Mouse (Mus musculus): ENCODE measurements around the gene Gnat2. TPM values are rescaled to one million over a fixed set of nuclear protein-coding genes. Genes with fewer than 3 reads are reported as not detected.

Gene Gnat2
- polyA plus RNA-seq, 1 experiment from 2014 or later, result 0.43 TPM

DNA sequence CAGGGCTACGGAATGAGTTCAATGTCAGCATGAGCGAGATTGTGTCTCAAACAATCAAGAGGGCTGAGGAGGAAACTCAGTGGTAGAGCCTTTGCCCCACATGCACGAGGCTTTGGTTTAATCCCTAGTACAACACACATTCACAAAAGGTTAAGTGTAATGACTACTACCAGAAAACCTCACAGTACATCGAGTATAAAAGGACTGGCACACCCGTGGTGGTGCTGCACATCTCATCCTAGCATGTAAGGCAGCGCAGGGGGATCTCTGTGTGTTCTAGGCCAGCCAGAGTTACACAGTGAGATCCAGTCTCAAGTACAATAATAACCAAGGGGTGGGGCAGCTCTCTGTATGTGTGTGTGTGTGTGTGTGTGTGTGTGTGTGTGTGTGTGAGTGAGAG lies 24.9 kb downstream of the Gnat2 start:
- TF ChIP-seq CTCF (IDR thresholded peaks at IDR 0.05; ENCODE audit: low read depth), result no peak
- no peak overlapping the region for H3K9ac ChIP-seq (ENCODE audit: low read depth, low read length)
- H3K4me2 ChIP-seq (replicated peaks; ENCODE audit: low read depth), result no peak overlapping the region
- H3K4me1 ChIP-seq (replicated peaks; ENCODE audit: control insufficient read depth, insufficient read depth, low read length), result no peaks in the 10 kb centered on the region; the same call in 1 of the 2 replicates
- WGBS, result 91% methylated on average over 6 of the region's 6 CpGs
- ATAC-seq, result no peak
- no peaks in the 10 kb centered on the region for H3K27me3 ChIP-seq (replicated peaks; ENCODE audit: control insufficient read depth, insufficient read depth, low read length)
- H3K36me3 ChIP-seq (ENCODE audit: control insufficient read depth, insufficient read depth), result peaks cover 43% of the 10 kb centered on the region
- H3K9me3 ChIP-seq (ENCODE audit: control insufficient read depth), result no peaks in the 10 kb centered on the region
- no peak overlapping the region for H3K27ac ChIP-seq (ENCODE audit: low read depth, low read length)
- H3K4me3 ChIP-seq (ENCODE audit: low read depth, low read length), result no peak overlapping the region

DNA sequence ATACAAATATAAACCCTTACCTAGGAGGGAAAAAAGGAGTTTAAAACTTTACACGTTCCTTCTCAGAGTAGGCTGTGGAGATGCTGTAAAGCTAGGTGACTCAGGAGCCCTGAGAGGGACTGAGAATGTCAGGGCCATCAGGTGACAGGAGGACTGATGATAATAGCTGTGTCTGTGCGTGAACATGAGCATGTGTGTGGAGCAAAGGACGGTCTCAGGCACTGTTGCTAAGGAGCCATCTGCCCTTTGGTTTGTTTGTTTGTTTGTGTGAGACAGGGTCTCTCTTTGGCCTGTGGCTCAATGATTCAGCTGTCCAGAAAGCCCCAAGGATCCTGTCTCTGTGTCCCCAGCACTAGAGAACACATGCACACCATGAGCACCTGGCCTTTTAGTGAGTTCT lies 28.5 kb downstream of the Gnat2 start:
- H3K36me3 ChIP-seq (ENCODE audit: control insufficient read depth, insufficient read depth), result peaks cover 35% of the 10 kb centered on the region
- H3K27me3 ChIP-seq (replicated peaks; ENCODE audit: control insufficient read depth, insufficient read depth, low read length), result no peaks in the 10 kb centered on the region
- no peaks in the 10 kb centered on the region; the same call in 1 of the 2 replicates for H3K4me1 ChIP-seq (replicated peaks; ENCODE audit: control insufficient read depth, insufficient read depth, low read length)
- 78% methylated on average over 3 of the region's 3 CpGs for WGBS
- H3K27ac ChIP-seq (ENCODE audit: low read depth, low read length), result no peak overlapping the region
- ATAC-seq, result no peak
- no peak overlapping the region for H3K4me3 ChIP-seq (ENCODE audit: low read depth, low read length)
- H3K4me2 ChIP-seq (replicated peaks; ENCODE audit: low read depth), result no peak overlapping the region
- no peak overlapping the region for H3K9ac ChIP-seq (ENCODE audit: low read depth, low read length)
- no peak for TF ChIP-seq CTCF (IDR thresholded peaks at IDR 0.05; ENCODE audit: low read depth)
- H3K9me3 ChIP-seq (ENCODE audit: control insufficient read depth), result no peaks in the 10 kb centered on the region

DNA sequence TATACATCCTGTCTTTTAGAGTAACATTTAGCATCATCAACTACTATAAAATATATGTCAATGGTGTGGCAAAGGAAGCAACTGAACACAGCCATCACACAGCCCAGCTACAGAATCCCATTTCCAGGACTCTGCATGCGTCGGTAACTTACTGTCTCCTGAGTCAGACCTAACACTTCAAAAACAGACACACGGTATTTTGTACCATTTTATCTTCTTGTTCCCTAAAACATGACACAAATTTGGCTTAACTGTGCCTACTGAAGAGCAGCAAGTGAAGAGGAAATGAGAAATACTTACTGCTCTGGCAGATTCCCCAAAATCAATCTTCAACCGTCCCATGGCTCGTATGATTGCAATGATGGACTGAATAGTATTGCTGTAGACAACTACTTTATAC lies 30.7 kb downstream of the Gnat2 start:
- no peak for ATAC-seq
- Histone ChIP-seq H3K36me3 (ENCODE audit: control insufficient read depth, insufficient read depth) (peaks cover 23% of the 10 kb centered on the region), H3K4me1 (replicated peaks; ENCODE audit: control insufficient read depth, insufficient read depth, low read length) (no peaks in the 10 kb centered on the region; the same call in 1 of the 2 replicates), H3K4me3 (ENCODE audit: low read depth, low read length) (no peak overlapping the region), H3K9me3 (ENCODE audit: control insufficient read depth) (no peaks in the 10 kb centered on the region), H3K27ac (ENCODE audit: low read depth, low read length) (no peak overlapping the region), H3K27me3 (replicated peaks; ENCODE audit: control insufficient read depth, insufficient read depth, low read length) (no peaks in the 10 kb centered on the region), H3K4me2 (replicated peaks; ENCODE audit: low read depth) (no peak overlapping the region), H3K9ac (ENCODE audit: low read depth, low read length) (no peak overlapping the region)
- WGBS, result 78% methylated on average over 5 of the region's 5 CpGs
- no peak for TF ChIP-seq CTCF (IDR thresholded peaks at IDR 0.05; ENCODE audit: low read depth)

DNA sequence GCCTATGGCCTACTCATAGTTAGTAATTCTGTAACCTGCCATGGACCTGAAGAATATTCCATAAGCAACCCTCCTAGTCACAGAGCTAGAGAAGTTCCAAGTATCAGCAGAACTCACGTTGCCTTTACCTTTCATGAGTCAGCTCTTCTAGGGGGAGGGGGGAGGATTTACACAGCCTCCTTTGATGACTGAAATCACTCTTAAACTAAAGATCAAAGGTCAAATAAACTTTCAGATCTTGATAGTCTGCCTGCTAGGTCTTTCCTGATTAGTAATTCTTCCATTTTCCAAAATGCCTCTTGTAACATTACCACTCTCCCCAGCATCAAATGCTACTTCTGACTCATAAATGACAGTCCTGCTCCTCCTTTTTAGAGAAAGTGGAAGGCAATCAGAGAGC lies 31.5 kb downstream of the Gnat2 start:
- no peak for TF ChIP-seq CTCF (IDR thresholded peaks at IDR 0.05; ENCODE audit: low read depth)
- 21% methylated on average over 1 of the region's 1 CpGs for WGBS
- peak; percentile 76 for ATAC-seq

DNA sequence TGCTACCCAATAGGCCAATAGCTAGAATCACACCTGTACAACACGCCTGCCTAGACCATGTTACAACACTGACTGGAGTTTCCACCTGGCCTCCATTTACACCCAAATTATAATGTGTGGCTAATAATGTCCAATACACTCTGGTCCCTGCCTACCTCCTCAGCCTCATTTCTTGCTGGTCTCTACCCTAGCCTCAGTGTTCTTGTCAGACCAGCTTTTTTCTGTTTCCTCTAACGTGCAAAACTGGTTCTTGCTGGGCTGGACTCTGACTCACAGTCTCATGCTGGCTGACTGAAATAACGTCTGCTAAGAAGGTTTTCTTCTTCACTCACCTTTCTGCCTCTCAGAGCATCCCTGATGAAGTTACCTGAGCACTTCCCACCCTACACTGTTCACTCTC lies 33.7 kb downstream of the Gnat2 start:
- no peak overlapping the region for H3K27ac ChIP-seq (ENCODE audit: low read depth, low read length)

More for the DNA sequence above, 31.5 kb downstream of the Gnat2 start:
- Histone ChIP-seq H3K27me3 (replicated peaks; ENCODE audit: control insufficient read depth, insufficient read depth, low read length) (no peaks in the 10 kb centered on the region), H3K4me1 (replicated peaks; ENCODE audit: control insufficient read depth, insufficient read depth, low read length) (peaks cover 2% of the 10 kb centered on the region; the same call in 1 of the 2 replicates), H3K4me2 (replicated peaks; ENCODE audit: low read depth) (no peak overlapping the region), H3K9me3 (ENCODE audit: control insufficient read depth) (no peaks in the 10 kb centered on the region), H3K36me3 (ENCODE audit: control insufficient read depth, insufficient read depth) (peaks cover 22% of the 10 kb centered on the region; the same call in 1 of the 2 replicates), H3K27ac (ENCODE audit: low read depth, low read length) (no peak overlapping the region; the same call in 1 of the 2 replicates), H3K9ac (ENCODE audit: low read depth, low read length) (no peak overlapping the region), H3K4me3 (ENCODE audit: low read depth, low read length) (no peak overlapping the region)

DNA sequence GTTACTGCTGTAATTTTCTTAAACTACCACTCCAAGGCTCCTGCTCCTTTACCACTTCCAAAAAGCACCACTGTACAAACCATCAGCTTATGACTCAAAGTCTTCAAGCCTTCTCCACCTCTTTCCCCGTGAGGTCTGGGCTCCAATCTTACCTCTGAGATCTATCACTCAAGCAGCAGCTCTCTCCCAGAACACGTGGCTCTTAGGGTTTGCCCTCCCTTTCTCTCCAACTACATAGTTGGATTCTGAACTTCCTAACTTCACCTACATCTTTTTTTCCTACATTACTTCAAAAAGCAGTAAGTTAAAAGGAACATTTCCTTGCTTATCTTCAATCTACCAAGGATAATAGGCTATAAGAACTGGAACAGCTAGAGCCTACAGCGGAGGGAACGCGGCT lies 35.9 kb downstream of the Gnat2 start:
- Histone ChIP-seq H3K4me1 (replicated peaks; ENCODE audit: control insufficient read depth, insufficient read depth, low read length) (peaks cover 15% of the 10 kb centered on the region), H3K36me3 (ENCODE audit: control insufficient read depth, insufficient read depth) (no peaks in the 10 kb centered on the region), H3K9me3 (ENCODE audit: control insufficient read depth) (no peaks in the 10 kb centered on the region), H3K9ac (ENCODE audit: low read depth, low read length) (no peak overlapping the region), H3K4me3 (ENCODE audit: low read depth, low read length) (no peak overlapping the region), H3K27me3 (replicated peaks; ENCODE audit: control insufficient read depth, insufficient read depth, low read length) (no peaks in the 10 kb centered on the region), H3K27ac (ENCODE audit: low read depth, low read length) (no peak overlapping the region), H3K4me2 (replicated peaks; ENCODE audit: low read depth) (no peak overlapping the region)
- 56% methylated on average over 5 of the region's 5 CpGs for WGBS
- ATAC-seq, result no peak
- TF ChIP-seq CTCF (IDR thresholded peaks at IDR 0.05; ENCODE audit: low read depth), result no peak

More for the DNA sequence above, 33.7 kb downstream of the Gnat2 start:
- Histone ChIP-seq H3K27me3 (replicated peaks; ENCODE audit: control insufficient read depth, insufficient read depth, low read length) (no peaks in the 10 kb centered on the region), H3K4me3 (ENCODE audit: low read depth, low read length) (no peak overlapping the region), H3K9ac (ENCODE audit: low read depth, low read length) (no peak overlapping the region), H3K4me1 (replicated peaks; ENCODE audit: control insufficient read depth, insufficient read depth, low read length) (peaks cover 11% of the 10 kb centered on the region; the same call in 1 of the 2 replicates), H3K36me3 (ENCODE audit: control insufficient read depth, insufficient read depth) (peaks cover 10% of the 10 kb centered on the region; the same call in 1 of the 2 replicates), H3K4me2 (replicated peaks; ENCODE audit: low read depth) (no peak overlapping the region), H3K9me3 (ENCODE audit: control insufficient read depth) (no peaks in the 10 kb centered on the region)
- WGBS, result 49% methylated on average over 3 of the region's 3 CpGs
- no peak for ATAC-seq
- no peak for TF ChIP-seq CTCF (IDR thresholded peaks at IDR 0.05; ENCODE audit: low read depth)

DNA sequence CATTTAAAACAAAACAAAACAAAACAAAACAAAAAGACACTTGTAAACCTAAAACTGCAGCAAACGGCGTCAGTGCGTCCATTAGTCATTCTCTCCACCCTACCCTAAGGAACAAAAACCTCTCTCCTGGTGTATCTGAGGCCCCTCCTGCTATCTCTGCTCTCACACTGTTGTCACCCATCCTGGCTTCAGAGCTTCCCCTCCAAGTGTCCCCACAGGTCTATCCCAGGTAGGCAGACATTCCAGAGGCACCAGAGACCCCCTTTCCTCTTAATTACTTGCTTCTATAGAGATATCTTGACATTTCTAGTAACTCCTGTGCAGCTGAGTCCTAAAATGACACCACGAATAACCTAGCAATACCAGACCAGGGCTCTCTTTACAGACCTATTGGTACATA lies 36.8 kb downstream of the Gnat2 start:
- Histone ChIP-seq H3K4me3 (ENCODE audit: low read depth, low read length) (no peak overlapping the region), H3K9me3 (ENCODE audit: control insufficient read depth) (no peaks in the 10 kb centered on the region), H3K36me3 (ENCODE audit: control insufficient read depth, insufficient read depth) (no peaks in the 10 kb centered on the region), H3K27ac (ENCODE audit: low read depth, low read length) (peak overlapping the region; percentile 29; the same call in 1 of the 2 replicates), H3K4me1 (replicated peaks; ENCODE audit: control insufficient read depth, insufficient read depth, low read length) (peaks cover 15% of the 10 kb centered on the region), H3K27me3 (replicated peaks; ENCODE audit: control insufficient read depth, insufficient read depth, low read length) (no peaks in the 10 kb centered on the region), H3K4me2 (replicated peaks; ENCODE audit: low read depth) (no peak overlapping the region), H3K9ac (ENCODE audit: low read depth, low read length) (no peak overlapping the region)
- WGBS, result 73% methylated on average over 4 of the region's 4 CpGs
- no peak for ATAC-seq
- TF ChIP-seq CTCF (IDR thresholded peaks at IDR 0.05; ENCODE audit: low read depth), result no peak

All from intestine, postnatal 0 days (tissue).